Mouse (Mus musculus) granulocyte monocyte progenitor cell, adult 5-6 weeks (primary cell): Measurements from ENCODE around the gene Sbds. TPM values are rescaled to one million over a fixed set of nuclear protein-coding genes. Genes with fewer than 3 reads are reported as not detected.

Experiments
- ATAC-seq: replicated peaks from 2 replicates; pipeline ENCODE4 v1.8.0; 2016; ENCODE audit warnings: mild to moderate bottlenecking, moderate TSS enrichment, inconsistent platforms; ENCODE audit not compliant: poor library complexity, severe bottlenecking
- total RNA-seq, 2 experiments: library from RNA; stranded (forward) in 1 of 2; stranded (reverse) in 1 of 2; fragments of 200-712, 200-1000 nt in 1 of 2; fragments of >200 nt in 1 of 2; fragmentation: Nextera tagmentation in 1 of 2; gene quantifications; 2 replicates each; pipeline ENCODE4 v1.2.3; 2014 to 2017

Sbds gene
- total RNA-seq, 2 experiments from 2014 or later = 52.4 to 101 TPM

- ATAC-seq = peak; percentile 42; the same call in 1 of the 2 replicates
Measured at GRCm38 (mm10) chr5:130204560-130204959, 50.8 kb downstream of the Sbds start.

GRCm38 (mm10) chr5:130203948-130204347 is 51.4 kb downstream of the Sbds start:
- peak; percentile 28; the same call in 1 of the 2 replicates for ATAC-seq

- ATAC-seq = no peak
Measured at GRCm38 (mm10) chr5:130200233-130201029, 54.9 kb downstream of the Sbds start.

GRCm38 (mm10) chr5:130197981-130198380 is 57.3 kb downstream of the Sbds start:
- ATAC-seq = no peak

- no peak for ATAC-seq
Measured at GRCm38 (mm10) chr5:130197454-130197853, 57.9 kb downstream of the Sbds start.

- no peak for ATAC-seq
Measured at GRCm38 (mm10) chr5:130196307-130196706, 59.0 kb downstream of the Sbds start.

Other genes with a start within 250 kb of the Sbds start
- gene Asl, start 226.3 kb downstream of the Sbds start, total RNA-seq (2014; fragmentation: Nextera tagmentation) = 34.6 and 40.6 TPM in 2 replicates
- 17.5 and 19.6 TPM in 2 replicates for gene Asl, start 226.3 kb downstream of the Sbds start, total RNA-seq (2017)
- gene Crcp, start 226.2 kb downstream of the Sbds start, total RNA-seq (2014; fragmentation: Nextera tagmentation) = 31.2 and 52.0 TPM in 2 replicates
- gene Crcp, start 226.2 kb downstream of the Sbds start, total RNA-seq (2017) = 40.7 and 67.6 TPM in 2 replicates
- 16.0 and 17.3 TPM in 2 replicates for gene Tpst1, start 182.2 kb downstream of the Sbds start, total RNA-seq (2014; fragmentation: Nextera tagmentation)
- gene Tpst1, start 182.2 kb downstream of the Sbds start, total RNA-seq (2017) = 3.4 and 7.5 TPM in 2 replicates
- gene Kctd7, start 110.7 kb downstream of the Sbds start, total RNA-seq (2014; fragmentation: Nextera tagmentation) = 3.2 and 4.4 TPM in 2 replicates
- gene Kctd7, start 110.7 kb downstream of the Sbds start, total RNA-seq (2017) = 3.6 and 4.1 TPM in 2 replicates
- gene Rabgef1, start 83.7 kb downstream of the Sbds start, total RNA-seq (2014; fragmentation: Nextera tagmentation) = 12.8 and 18.8 TPM in 2 replicates
- gene Rabgef1, start 83.7 kb downstream of the Sbds start, total RNA-seq (2017) = 11.3 and 24.0 TPM in 2 replicates
- gene Tmem248, start 38.4 kb downstream of the Sbds start, total RNA-seq (2014; fragmentation: Nextera tagmentation) = 64.5 and 70.1 TPM in 2 replicates
- 71.8 and 85.0 TPM in 2 replicates for gene Tmem248, start 38.4 kb downstream of the Sbds start, total RNA-seq (2017)
- gene Tyw1, start 89 bp upstream of the Sbds start, total RNA-seq (2014; fragmentation: Nextera tagmentation) = 12.0 and 16.7 TPM in 2 replicates
- 31.9 and 37.4 TPM in 2 replicates for gene Tyw1, start 89 bp upstream of the Sbds start, total RNA-seq (2017)
- gene Caln1, start 113.9 kb upstream of the Sbds start, total RNA-seq (2014; fragmentation: Nextera tagmentation) = not detected in 2 replicates
- gene Caln1, start 113.9 kb upstream of the Sbds start, total RNA-seq (2017) = not detected in 2 replicates
- not detected in 2 replicates for gene A330070K13Rik, start 129.1 kb upstream of the Sbds start, total RNA-seq (2014; fragmentation: Nextera tagmentation)
- gene A330070K13Rik, start 129.1 kb upstream of the Sbds start, total RNA-seq (2017) = not detected in 2 replicates